ENCODE assay signal across 8 mouse cellular contexts in genomic region chr6:83356569-83357138, GRCm38 (mm10). TPM values are rescaled to one million over a fixed set of nuclear protein-coding genes. Genes with fewer than 3 reads are reported as not detected.
DNase-seq lines count a peak whose midpoint lies in the region; ATAC-seq and TF ChIP-seq lines count a peak whose summit lies in the region.

No protein-coding gene starts in this region.

- H3K4me2 ChIP-seq in heart, embryonic 13.5 days: no peak overlapping the region
- no peak overlapping the region for H3K4me2 ChIP-seq in kidney, embryonic 16.5 days (replicated peaks; ENCODE audit: low read depth, low read length)
- 0 out of 2 replicates have a peak overlapping the region, but pooled peaks have one; percentile 18 for H3K4me2 ChIP-seq in liver, embryonic 13.5 days
- H3K4me2 ChIP-seq in stomach, embryonic 15.5 days: no peak overlapping the region

- H3K9me3 ChIP-seq in heart, embryonic 13.5 days: no peaks in the 10 kb centered on the region
- H3K9me3 ChIP-seq in kidney, embryonic 16.5 days (ENCODE audit: low read length): no peaks in the 10 kb centered on the region
- no peaks in the 10 kb centered on the region for H3K9me3 ChIP-seq in liver, embryonic 13.5 days (replicated peaks)
- H3K9me3 ChIP-seq in stomach, embryonic 15.5 days: no peaks in the 10 kb centered on the region

- no peak overlapping the region; the same call in 1 of the 2 replicates for H3K9ac ChIP-seq in heart, embryonic 13.5 days
- no peak overlapping the region for H3K9ac ChIP-seq in kidney, embryonic 16.5 days (replicated peaks; ENCODE audit: low read length)
- H3K9ac ChIP-seq in liver, embryonic 13.5 days: peak overlapping the region; percentile 47
- H3K9ac ChIP-seq in stomach, embryonic 15.5 days: no peak overlapping the region

- no peaks in the 10 kb centered on the region for H3K27me3 ChIP-seq in C2C12 (ENCODE audit: control insufficient read depth, insufficient read depth, insufficient read length)
- no peaks in the 10 kb centered on the region for H3K27me3 ChIP-seq in heart, embryonic 13.5 days (replicated peaks)
- H3K27me3 ChIP-seq in kidney, embryonic 16.5 days (ENCODE audit: insufficient read depth, low read length): no peaks in the 10 kb centered on the region
- no peaks in the 10 kb centered on the region for H3K27me3 ChIP-seq in liver, embryonic 13.5 days
- no peaks in the 10 kb centered on the region for H3K27me3 ChIP-seq in stomach, embryonic 15.5 days (replicated peaks)

- TF ChIP-seq CTCF in C2C12 (IDR thresholded peaks at IDR 0.05; ENCODE audit: control insufficient read depth, insufficient read depth, insufficient read length): peak; percentile 84
- peak; percentile 95 for TF ChIP-seq CTCF in bone marrow, adult 2 months (IDR thresholded peaks at IDR 0.05; ENCODE audit: control insufficient read depth, insufficient read depth, low read length)

- TF ChIP-seq POLR2A in bone marrow, adult 2 months (IDR thresholded peaks at IDR 0.05; ENCODE audit: borderline replicate concordance, control insufficient read depth, low read depth, low read length): no peak

- H3ac ChIP-seq in C2C12 (ENCODE audit: control insufficient read depth, insufficient read length, low read depth): no peak overlapping the region

- WGBS in bone marrow, adult 2 months: 28% methylated on average over 7 of the region's 7 CpGs
- 23% methylated on average over 7 of the region's 7 CpGs for WGBS in heart, embryonic 13.5 days
- WGBS in kidney, embryonic 16.5 days: 24% methylated on average over 7 of the region's 7 CpGs
- 26% methylated on average over 7 of the region's 7 CpGs for WGBS in liver, embryonic 13.5 days (ENCODE audit: insufficient replicate concordance)
- WGBS in stomach, embryonic 15.5 days: 22% methylated on average over 7 of the region's 7 CpGs

- ATAC-seq in erythroid progenitor cell, adult 5-6 weeks (replicated peaks; ENCODE audit: low FRiP score, poor library complexity, severe bottlenecking): peak; percentile 65
- ATAC-seq in heart, embryonic 13.5 days (ENCODE audit: extremely low read depth, insufficient number of reproducible peaks, low FRiP score, low TSS enrichment): peak; percentile 57; the same call in 1 of the 2 replicates
- ATAC-seq in kidney, embryonic 16.5 days (ENCODE audit: low FRiP score, low TSS enrichment): peak; percentile 49; the same call in 1 of the 2 replicates
- ATAC-seq in liver, embryonic 13.5 days (ENCODE audit: low read depth): peak; percentile 16
- peak; percentile 44 for ATAC-seq in stomach, embryonic 15.5 days (ENCODE audit: insufficient read depth, low FRiP score, low read depth)

- peaks cover 66% of the 10 kb centered on the region for H3K36me3 ChIP-seq in C2C12 (ENCODE audit: control insufficient read depth, insufficient read depth)
- peaks cover 87% of the 10 kb centered on the region for H3K36me3 ChIP-seq in heart, embryonic 13.5 days
- peaks cover 41% of the 10 kb centered on the region for H3K36me3 ChIP-seq in kidney, embryonic 16.5 days (ENCODE audit: insufficient read depth, low read length)
- H3K36me3 ChIP-seq in liver, embryonic 13.5 days: peaks cover 88% of the 10 kb centered on the region
- peaks cover 27% of the 10 kb centered on the region for H3K36me3 ChIP-seq in stomach, embryonic 15.5 days

- DNase-seq in liver, embryonic 13.5 days: peak; percentile 74
- peak; percentile 83 for DNase-seq in neural tube, embryonic 10.5 days (ENCODE audit: extremely low spot score, low spot score)

- H3K79me2 ChIP-seq in C2C12 (ENCODE audit: control insufficient read depth, insufficient read depth): no peaks in the 10 kb centered on the region

- H3K4me3 ChIP-seq in C2C12 (ENCODE audit: insufficient read depth, poor library complexity, severe bottlenecking): no peak overlapping the region
- no peak overlapping the region for H3K4me3 ChIP-seq in bone marrow, adult 2 months (replicated peaks; ENCODE audit: control insufficient read depth, low read depth, low read length)
- H3K4me3 ChIP-seq in heart, embryonic 13.5 days: no peak overlapping the region
- H3K4me3 ChIP-seq in kidney, embryonic 16.5 days (ENCODE audit: low read length): no peak overlapping the region
- no peak overlapping the region for H3K4me3 ChIP-seq in liver, embryonic 13.5 days (replicated peaks)
- H3K4me3 ChIP-seq in stomach, embryonic 15.5 days (replicated peaks): no peak overlapping the region

- H3K4me1 ChIP-seq in bone marrow, adult 2 months (ENCODE audit: control insufficient read depth, insufficient read depth, low read length): no peaks in the 10 kb centered on the region; the same call in 1 of the 2 replicates
- H3K4me1 ChIP-seq in heart, embryonic 13.5 days: peaks cover 4% of the 10 kb centered on the region
- H3K4me1 ChIP-seq in kidney, embryonic 16.5 days (ENCODE audit: insufficient read depth, low read length): no peaks in the 10 kb centered on the region
- peaks cover 62% of the 10 kb centered on the region for H3K4me1 ChIP-seq in liver, embryonic 13.5 days (replicated peaks)
- H3K4me1 ChIP-seq in stomach, embryonic 15.5 days: no peaks in the 10 kb centered on the region

- no peak overlapping the region for H3K27ac ChIP-seq in bone marrow, adult 2 months (ENCODE audit: control insufficient read depth, insufficient read depth, low read depth, low read length, poor library complexity)
- H3K27ac ChIP-seq in heart, embryonic 13.5 days (replicated peaks): no peak overlapping the region
- H3K27ac ChIP-seq in kidney, embryonic 16.5 days (ENCODE audit: low read length): no peak overlapping the region
- peak overlapping the region; percentile 99 for H3K27ac ChIP-seq in liver, embryonic 13.5 days
- no peak overlapping the region for H3K27ac ChIP-seq in stomach, embryonic 15.5 days

- no peaks in the 10 kb centered on the region for H3K79me3 ChIP-seq in C2C12 (ENCODE audit: low read depth)

TF ChIP-seq in C2C12, 6 proteins besides CTCF, POLR2A, EP300 and RAD21:
- TF ChIP-seq MYOD1 (IDR thresholded peaks at IDR 0.05; ENCODE audit: control insufficient read depth, insufficient read length, low read depth): no peak
- no peak for TF ChIP-seq MYOG (IDR thresholded peaks at IDR 0.05; ENCODE audit: control insufficient read depth, extremely low read depth, insufficient read length)
- TF ChIP-seq USF1 (IDR thresholded peaks at IDR 0.05; ENCODE audit: low read depth): no peak
- no peak for TF ChIP-seq CEBPB (IDR thresholded peaks at IDR 0.05; ENCODE audit: low read depth)
- no peak for TF ChIP-seq MAX (IDR thresholded peaks at IDR 0.05)
- TF ChIP-seq FOSL1 (IDR thresholded peaks at IDR 0.05; ENCODE audit: insufficient read depth, low read length, poor library complexity, severe bottlenecking): no peak

RNA-seq across cellular contexts. Expression of gene Bola3, which starts 7.7 kb away (rescaled TPM):
- polyA plus RNA-seq in C2C12 (2012; fragmentation: generic; extraction: Trizol): 111 TPM
- polyA plus RNA-seq in bone marrow, adult 2 months (2011; ENCODE audit: insufficient read depth, insufficient read length, low replicate concordance, missing spikeins): 128 and 170 TPM in 2 replicates
- total RNA-seq in erythroid progenitor cell, adult 5-6 weeks (2015; ENCODE audit: low replicate concordance): 187 and 245 TPM in 2 replicates
- 109 and 149 TPM in 2 replicates for total RNA-seq in erythroid progenitor cell, adult 5-6 weeks (2017; ENCODE audit: low replicate concordance)
- polyA plus RNA-seq in heart, embryonic 13.5 days (2015; fragmentation: Nextera tagmentation; extraction: Ambion mirVana): 233 and 264 TPM in 2 replicates
- polyA plus RNA-seq in kidney, embryonic 16.5 days (2015; fragmentation: Nextera tagmentation; extraction: Ambion mirVana): 136 and 142 TPM in 2 replicates
- polyA plus RNA-seq in liver, embryonic 13.5 days (2015; fragmentation: Nextera tagmentation; extraction: Ambion mirVana): 329 and 343 TPM in 2 replicates
- polyA plus RNA-seq in stomach, embryonic 15.5 days (2015; fragmentation: Nextera tagmentation; extraction: Ambion mirVana): 149 and 164 TPM in 2 replicates

RNA-seq across cellular contexts. Expression of gene Mob1a, which starts 30.8 kb away (rescaled TPM):
- polyA plus RNA-seq in C2C12 (2012; fragmentation: generic; extraction: Trizol): 30.8 TPM
- polyA plus RNA-seq in bone marrow, adult 2 months (2011; ENCODE audit: insufficient read depth, insufficient read length, low replicate concordance, missing spikeins): 24.6 and 31.2 TPM in 2 replicates
- 94.3 and 94.8 TPM in 2 replicates for total RNA-seq in erythroid progenitor cell, adult 5-6 weeks (2015; ENCODE audit: low replicate concordance)
- total RNA-seq in erythroid progenitor cell, adult 5-6 weeks (2017; ENCODE audit: low replicate concordance): 88.7 and 102 TPM in 2 replicates
- 30.4 and 30.7 TPM in 2 replicates for polyA plus RNA-seq in heart, embryonic 13.5 days (2015; fragmentation: Nextera tagmentation; extraction: Ambion mirVana)
- polyA plus RNA-seq in kidney, embryonic 16.5 days (2015; fragmentation: Nextera tagmentation; extraction: Ambion mirVana): 70.0 and 73.8 TPM in 2 replicates
- polyA plus RNA-seq in liver, embryonic 13.5 days (2015; fragmentation: Nextera tagmentation; extraction: Ambion mirVana): 36.9 and 46.5 TPM in 2 replicates
- 63.5 and 64.5 TPM in 2 replicates for polyA plus RNA-seq in stomach, embryonic 15.5 days (2015; fragmentation: Nextera tagmentation; extraction: Ambion mirVana)

RNA-seq across cellular contexts. Expression of gene Mthfd2, which starts 30.9 kb away (rescaled TPM):
- 120 TPM for polyA plus RNA-seq in C2C12 (2012; fragmentation: generic; extraction: Trizol)
- polyA plus RNA-seq in bone marrow, adult 2 months (2011; ENCODE audit: insufficient read depth, insufficient read length, low replicate concordance, missing spikeins): 22.0 and 30.0 TPM in 2 replicates
- 34.8 and 56.6 TPM in 2 replicates for total RNA-seq in erythroid progenitor cell, adult 5-6 weeks (2015; ENCODE audit: low replicate concordance)
- total RNA-seq in erythroid progenitor cell, adult 5-6 weeks (2017; ENCODE audit: low replicate concordance): 37.2 and 37.9 TPM in 2 replicates
- 27.6 and 30.9 TPM in 2 replicates for polyA plus RNA-seq in heart, embryonic 13.5 days (2015; fragmentation: Nextera tagmentation; extraction: Ambion mirVana)
- polyA plus RNA-seq in kidney, embryonic 16.5 days (2015; fragmentation: Nextera tagmentation; extraction: Ambion mirVana): 38.5 and 40.5 TPM in 2 replicates
- 90.3 and 106 TPM in 2 replicates for polyA plus RNA-seq in liver, embryonic 13.5 days (2015; fragmentation: Nextera tagmentation; extraction: Ambion mirVana)
- polyA plus RNA-seq in stomach, embryonic 15.5 days (2015; fragmentation: Nextera tagmentation; extraction: Ambion mirVana): 33.7 and 42.0 TPM in 2 replicates
